Mouse (Mus musculus) intestine, embryonic 16.5 days (tissue): ENCODE measurements around the gene Ppp4r4. TPM values are rescaled to one million over a fixed set of nuclear protein-coding genes. Genes with fewer than 3 reads are reported as not detected.
"Not testable (repeated sequence)": the region's sequence is repeated elsewhere in the genome, so short reads cannot be mapped to it uniquely, and the experiment has no call there.

Source experiments
- ATAC-seq: fragments of 200-750 bp; cut with Nextera tagmentation; 2 replicates; pipeline ENCODE4 v1.8.0; 2017; ENCODE audit warnings: moderate TSS enrichment, moderate library complexity
- H3K27ac ChIP-seq: fragments of 300-500 bp; sonication (generic); 2 replicates; pipeline ENCODE4 v1.5.1; 2014; ENCODE audit warnings: mild to moderate bottlenecking, low read length
- H3K27me3 ChIP-seq: fragments of 300-500 bp; sonication (generic); replicated peaks from 2 replicates; pipeline ENCODE4 v1.6.1; 2014; ENCODE audit warnings: low read length, control low read depth, mixed read lengths; ENCODE audit not compliant: control insufficient read depth, insufficient read depth
- H3K36me3 ChIP-seq: fragments of 300-500 bp; sonication (generic); 2 replicates; pipeline ENCODE4 v1.6.1; 2014; ENCODE audit warnings: low read length, control low read depth; ENCODE audit not compliant: control insufficient read depth, insufficient read depth
- H3K4me1 ChIP-seq: fragments of 300-500 bp; sonication (generic); 2 replicates; pipeline ENCODE4 v1.6.1; 2014; ENCODE audit warnings: low read length, control low read depth, mixed read lengths; ENCODE audit not compliant: control insufficient read depth, insufficient read depth
- H3K4me2 ChIP-seq: fragments of 300-500 bp; sonication (generic); 2 replicates; pipeline ENCODE4 v1.6.1; 2014; ENCODE audit warnings: low read depth, low read length, control low read depth
- H3K4me3 ChIP-seq: fragments of 300-500 bp; sonication (generic); 2 replicates; pipeline ENCODE4 v1.5.1; 2014; ENCODE audit warnings: mild to moderate bottlenecking, low read length
- H3K9ac ChIP-seq: fragments of 300-500 bp; sonication (generic); 2 replicates; pipeline ENCODE4 v1.6.1; 2014; ENCODE audit warnings: low read depth, low read length
- H3K9me3 ChIP-seq: fragments of 300-500 bp; sonication (generic); 2 replicates; pipeline ENCODE4 v1.6.1; 2016; ENCODE audit warnings: low read length, control low read depth; ENCODE audit not compliant: control insufficient read depth
- WGBS: fragments of 180-500 bp; shearing (Covaris S2); extraction: QIAGEN DNeasy Blood & Tissue Kit; methylation state at CpG from one replicate; pipeline ENCODE4 v1.1.7; 2014; 5-methylcytosine and 5-hydroxymethylcytosine counted together
- polyA plus RNA-seq: library from polyadenylated mRNA; unstranded; fragments of >200 nt; fragmentation: Nextera tagmentation; extraction: Ambion mirVana; gene quantifications from 2 replicates; pipeline ENCODE4 v1.2.1, GENCODE M21; 2015

Gene Ppp4r4
- 0.76 TPM in 2 replicates for polyA plus RNA-seq

DNA sequence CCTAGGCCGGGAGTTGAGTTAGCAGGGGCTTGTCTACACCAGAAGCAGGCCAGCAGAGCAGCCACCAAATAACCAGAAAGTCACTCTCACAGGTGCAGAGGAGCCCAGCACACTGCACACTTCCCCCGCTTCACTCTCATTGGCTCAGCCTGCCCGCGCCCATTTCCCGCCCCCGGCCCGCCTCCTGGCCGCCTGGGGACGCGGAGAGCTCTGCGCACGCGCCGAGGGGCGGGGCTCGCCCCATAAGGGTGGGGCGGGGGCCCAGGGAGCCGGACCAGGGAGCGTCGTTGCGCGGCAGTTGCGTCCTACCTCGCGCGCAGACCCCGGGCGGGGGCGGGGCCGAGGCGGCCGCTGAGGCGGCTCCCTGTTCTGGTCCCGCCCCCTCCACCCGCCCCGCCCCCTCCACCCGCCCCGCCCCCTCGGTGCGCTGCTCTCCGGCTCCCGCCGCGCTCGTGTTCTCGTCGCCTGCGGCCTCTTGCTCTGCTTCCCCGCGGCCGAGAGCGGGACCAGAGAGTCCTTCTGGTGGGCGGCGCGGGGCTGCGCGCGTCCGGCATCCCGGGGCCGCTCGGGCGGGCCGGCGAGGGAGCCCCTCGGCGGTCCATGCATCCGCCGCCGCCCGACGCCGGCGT lies at the start of gene Ppp4r4:
Gene Ppp4r4 (plus strand): TSS at position 264 of the 629 bp plus-strand sequence.
- Histone ChIP-seq H3K36me3 (no peaks in the 10 kb centered on the region), H3K27ac (no peak within 1 kb of the TSS), H3K4me3 (peak within 1 kb of the TSS; percentile 75), H3K27me3 (0 out of 2 replicates have a peak, but pooled peaks cover 2% of the 10 kb centered on the region), H3K4me1 (peaks cover 5% of the 10 kb centered on the region; the same call in 1 of the 2 replicates), H3K4me2 (peak within 1 kb of the TSS; percentile 99), H3K9me3 (no peaks in the 10 kb centered on the region), H3K9ac (peak within 1 kb of the TSS; percentile 77)
- peak; percentile 98 for ATAC-seq
- WGBS, result 0% methylated on average over 54 of the region's 74 CpGs

DNA sequence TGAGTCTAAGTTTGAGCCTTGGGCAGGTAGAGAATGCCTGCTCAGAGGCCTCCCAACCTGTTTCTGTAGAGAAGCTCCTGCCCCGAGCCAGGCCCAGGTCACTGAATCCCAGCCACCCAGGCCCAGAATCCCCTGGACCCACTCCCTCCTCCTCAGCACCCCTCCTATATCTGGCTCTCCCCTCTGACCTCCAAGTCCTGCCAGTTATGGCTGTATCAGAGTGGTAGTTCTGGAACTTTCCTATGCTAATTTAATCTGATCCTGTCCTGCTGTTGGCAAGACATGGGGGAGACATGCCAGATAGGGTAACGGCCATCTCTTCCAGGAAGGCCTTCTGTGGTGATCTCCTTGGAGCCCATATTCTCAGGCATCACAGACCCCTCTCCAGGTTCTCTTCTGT lies 49.3 kb upstream of the Ppp4r4 start:
- ATAC-seq, result no peak
- 81% methylated on average over 2 of the region's 2 CpGs for WGBS

DNA sequence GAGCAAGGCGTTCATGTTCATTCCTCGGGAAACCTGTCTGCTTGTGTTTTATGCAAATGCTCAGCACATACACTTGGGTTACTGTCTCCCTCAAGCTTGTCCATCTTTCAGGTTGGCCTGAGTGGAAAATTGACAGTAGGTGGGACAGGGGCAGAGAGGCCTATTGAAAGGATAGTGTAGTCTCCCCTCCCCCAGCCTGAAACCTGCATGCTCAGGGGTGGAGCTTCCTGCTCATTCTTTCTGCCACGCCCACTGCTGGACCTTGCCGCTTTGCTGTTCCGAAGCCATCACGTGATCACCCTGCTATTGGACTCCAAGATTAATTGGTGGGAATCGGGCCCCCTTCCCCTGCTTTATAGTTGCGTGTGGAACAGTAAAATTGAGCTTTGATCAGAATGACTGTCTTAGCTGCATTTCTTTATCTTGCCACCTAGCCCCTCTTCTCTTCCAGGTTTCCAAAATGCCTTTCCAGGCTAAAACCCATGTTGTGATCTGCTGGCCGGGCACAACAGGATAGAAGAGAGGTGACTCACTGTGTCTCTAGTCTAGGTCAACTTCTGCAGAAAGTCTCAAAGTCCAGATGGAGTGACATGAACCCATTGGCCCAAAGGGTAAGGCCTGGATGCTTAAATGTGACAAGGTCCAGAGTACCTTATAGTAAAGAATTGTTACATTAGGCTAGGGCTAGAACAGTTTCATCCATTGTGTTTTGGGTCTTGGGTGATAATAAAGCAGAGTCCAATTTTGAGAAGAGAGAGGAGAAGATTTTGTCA lies 47.7 kb upstream of the Ppp4r4 start:
- not testable (repeated sequence) for H3K27me3 ChIP-seq, H3K4me3 ChIP-seq, H3K9me3 ChIP-seq, H3K9ac ChIP-seq, H3K36me3 ChIP-seq, H3K4me2 ChIP-seq, H3K4me1 ChIP-seq
- peak; percentile 85 for ATAC-seq
- H3K27ac ChIP-seq, result 0 out of 2 replicates have a peak overlapping the region, but pooled peaks have one; percentile 7
- 56% methylated on average over 9 of the region's 9 CpGs for WGBS

More for the DNA sequence above, 49.3 kb upstream of the Ppp4r4 start:
- no peak overlapping the region for H3K27ac ChIP-seq
- H3K27me3 ChIP-seq, result no peaks in the 10 kb centered on the region
- H3K9me3 ChIP-seq, result no peaks in the 10 kb centered on the region
- H3K4me2 ChIP-seq, result no peak overlapping the region
- H3K36me3 ChIP-seq, result no peaks in the 10 kb centered on the region
- H3K4me3 ChIP-seq, result no peak overlapping the region
- H3K9ac ChIP-seq, result no peak overlapping the region
- no peaks in the 10 kb centered on the region for H3K4me1 ChIP-seq

DNA sequence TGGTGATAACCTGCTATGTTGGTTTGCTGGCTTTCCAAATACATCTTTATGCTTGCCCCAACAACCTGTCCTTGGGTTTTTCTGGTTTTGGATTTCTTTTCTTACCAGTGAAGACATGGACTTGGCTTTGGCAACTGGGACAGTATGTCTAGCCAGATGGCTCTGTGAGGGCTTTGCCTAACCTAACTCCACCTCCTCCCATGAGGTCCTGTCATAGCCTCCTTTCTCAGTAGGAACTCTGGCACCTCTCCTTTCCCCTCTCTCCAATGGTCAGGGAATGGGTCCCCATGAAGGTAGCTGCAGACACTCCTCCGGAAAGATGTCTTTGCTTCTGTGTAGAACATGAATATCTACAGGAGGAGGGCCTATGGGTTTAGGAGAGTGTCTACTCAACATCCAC lies 45.4 kb upstream of the Ppp4r4 start:
- 88% methylated on average over 1 of the region's 1 CpGs for WGBS
- H3K27ac ChIP-seq, result no peak overlapping the region
- no peak overlapping the region for H3K4me3 ChIP-seq
- H3K36me3 ChIP-seq, result no peaks in the 10 kb centered on the region
- H3K27me3 ChIP-seq, result no peaks in the 10 kb centered on the region
- no peaks in the 10 kb centered on the region for H3K4me1 ChIP-seq
- no peak for ATAC-seq
- no peaks in the 10 kb centered on the region for H3K9me3 ChIP-seq
- no peak overlapping the region for H3K9ac ChIP-seq
- H3K4me2 ChIP-seq, result no peak overlapping the region

DNA sequence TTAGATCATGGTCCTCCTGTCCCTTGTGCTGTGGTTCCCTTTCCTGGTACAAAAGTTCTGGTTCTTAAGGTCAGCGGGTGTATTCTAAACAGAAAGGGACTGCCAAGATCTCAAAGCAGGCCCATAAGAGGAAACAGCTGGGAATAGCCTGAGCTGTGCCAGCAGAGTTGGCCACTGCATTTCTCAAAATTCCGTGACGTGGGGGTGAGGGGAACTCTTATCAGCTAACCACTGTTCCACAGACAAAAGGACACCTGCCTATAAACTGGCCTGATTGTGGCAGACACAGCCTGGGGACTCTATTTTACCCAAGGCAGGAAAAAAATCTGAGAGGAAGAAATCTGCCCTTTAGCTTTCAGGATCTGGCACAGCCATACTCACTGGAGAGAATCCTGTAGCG lies 44.8 kb upstream of the Ppp4r4 start:
- Histone ChIP-seq H3K36me3 (no peaks in the 10 kb centered on the region), H3K27ac (no peak overlapping the region), H3K9ac (no peak overlapping the region), H3K4me3 (no peak overlapping the region), H3K4me1 (no peaks in the 10 kb centered on the region), H3K4me2 (no peak overlapping the region), H3K27me3 (no peaks in the 10 kb centered on the region), H3K9me3 (no peaks in the 10 kb centered on the region)
- no peak for ATAC-seq
- 51% methylated on average over 4 of the region's 4 CpGs for WGBS

DNA sequence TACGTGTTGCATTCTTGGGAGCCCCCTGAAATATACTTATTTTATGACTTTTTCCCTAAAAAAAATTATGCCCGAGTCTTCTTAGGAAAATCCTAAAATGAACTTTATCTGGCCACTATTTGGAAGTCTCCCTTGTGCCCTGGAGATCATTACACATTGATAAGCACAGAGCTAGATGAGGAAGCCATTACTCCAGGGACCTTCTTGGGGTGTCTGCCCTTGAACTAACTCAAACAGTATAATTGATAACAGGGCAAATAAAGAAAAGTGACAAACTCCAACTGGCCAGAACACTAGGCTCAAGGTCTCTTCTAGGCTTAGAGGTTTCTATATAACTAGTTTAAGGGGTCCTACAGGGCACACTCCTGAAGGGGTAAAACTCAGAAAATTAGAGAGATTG lies 44.3 kb upstream of the Ppp4r4 start:
- ATAC-seq, result no peak
- no peaks in the 10 kb centered on the region for H3K9me3 ChIP-seq
- no peak overlapping the region for H3K9ac ChIP-seq
- H3K4me3 ChIP-seq, result no peak overlapping the region
- no peaks in the 10 kb centered on the region for H3K27me3 ChIP-seq
- WGBS, result 61% methylated on average over 2 of the region's 2 CpGs
- no peak overlapping the region for H3K4me2 ChIP-seq
- no peaks in the 10 kb centered on the region for H3K4me1 ChIP-seq
- H3K36me3 ChIP-seq, result no peaks in the 10 kb centered on the region
- H3K27ac ChIP-seq, result no peak overlapping the region

DNA sequence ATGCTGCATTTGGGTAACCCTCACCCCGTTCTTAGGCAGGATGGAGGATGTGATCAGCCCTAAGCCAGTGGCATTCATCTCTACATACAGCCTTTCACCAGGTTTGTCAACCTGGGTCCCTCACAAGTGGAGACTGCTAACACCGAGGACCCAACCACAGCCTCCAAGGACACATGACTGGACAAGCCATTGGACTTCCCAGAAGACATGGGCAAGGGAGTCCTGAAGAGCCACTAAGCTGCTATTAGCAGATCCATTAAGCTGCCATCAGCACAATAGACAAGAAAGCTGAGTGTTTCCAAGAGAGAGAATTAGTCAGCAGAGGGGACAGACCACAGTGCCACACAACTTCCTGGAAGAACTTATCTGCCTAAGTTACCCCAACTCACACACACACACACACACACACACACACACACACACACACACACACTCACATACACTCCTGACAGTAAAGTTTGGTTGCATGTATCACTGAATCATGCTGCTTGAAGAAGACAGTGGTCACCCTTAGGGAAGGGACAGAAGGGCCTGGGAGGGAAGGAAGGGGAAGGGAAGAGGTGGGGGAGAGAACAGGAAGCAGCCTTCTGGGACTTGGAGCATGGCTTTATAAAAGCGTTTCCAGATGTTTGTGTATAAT lies 40.9 kb upstream of the Ppp4r4 start:
- ATAC-seq, result no peak
- no peak overlapping the region for H3K4me3 ChIP-seq
- 71% methylated on average over 3 of the region's 3 CpGs for WGBS
- no peak overlapping the region for H3K4me2 ChIP-seq
- no peaks in the 10 kb centered on the region for H3K9me3 ChIP-seq
- H3K27ac ChIP-seq, result no peak overlapping the region
- no peak overlapping the region for H3K9ac ChIP-seq
- no peaks in the 10 kb centered on the region for H3K27me3 ChIP-seq
- H3K4me1 ChIP-seq, result no peaks in the 10 kb centered on the region
- no peaks in the 10 kb centered on the region for H3K36me3 ChIP-seq

DNA sequence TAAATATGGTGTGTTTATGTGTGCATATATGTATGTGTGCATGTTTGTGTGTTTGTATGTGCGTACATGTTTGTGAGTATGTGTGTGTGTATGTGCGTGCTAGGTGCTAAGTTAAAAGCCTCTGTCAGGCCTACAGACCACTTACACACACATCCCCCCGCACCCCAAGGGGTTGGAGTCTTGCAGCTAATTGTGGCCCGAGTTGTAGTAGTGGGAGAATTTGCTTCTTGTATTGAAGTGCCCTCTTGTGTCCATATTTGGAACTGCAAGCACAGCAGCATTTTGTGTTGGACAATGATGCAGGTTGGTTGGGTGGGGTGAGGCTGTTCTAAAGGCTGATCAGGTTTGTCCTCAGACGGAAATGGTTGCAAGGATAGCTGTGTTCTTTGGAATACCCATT lies 39.3 kb upstream of the Ppp4r4 start:
- H3K4me2 ChIP-seq, result no peak overlapping the region
- peak; percentile 45; the same call in 1 of the 2 replicates for ATAC-seq
- H3K27me3 ChIP-seq, result no peaks in the 10 kb centered on the region
- no peaks in the 10 kb centered on the region for H3K36me3 ChIP-seq
- WGBS, result 31% methylated on average over 5 of the region's 5 CpGs
- H3K9me3 ChIP-seq, result no peaks in the 10 kb centered on the region
- no peaks in the 10 kb centered on the region for H3K4me1 ChIP-seq
- H3K4me3 ChIP-seq, result no peak overlapping the region
- no peak overlapping the region for H3K9ac ChIP-seq
- H3K27ac ChIP-seq, result no peak overlapping the region

DNA sequence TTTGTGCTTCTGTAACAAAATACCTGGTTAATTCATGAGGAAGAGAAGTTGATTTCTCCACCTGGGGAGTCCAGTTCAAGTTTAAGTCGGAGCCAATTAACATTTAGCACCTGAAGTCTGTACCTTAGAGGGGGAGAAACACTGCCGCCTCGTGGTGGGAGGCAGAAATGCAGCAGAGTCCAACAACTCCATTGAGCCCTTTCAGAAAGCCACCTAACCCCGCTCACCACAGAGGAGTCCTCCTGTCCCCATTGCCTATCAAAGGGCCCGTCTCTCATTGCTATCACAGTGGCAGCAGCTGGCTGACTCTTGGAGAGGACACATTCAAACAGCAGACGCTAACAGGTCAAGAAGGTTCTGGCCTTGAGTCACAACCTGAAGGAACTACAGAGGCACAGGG lies 37.6 kb upstream of the Ppp4r4 start:
- Histone ChIP-seq H3K4me2 (no peak overlapping the region), H3K4me1 (no peaks in the 10 kb centered on the region), H3K4me3 (no peak overlapping the region), H3K9ac (no peak overlapping the region), H3K27ac (no peak overlapping the region), H3K36me3 (no peaks in the 10 kb centered on the region), H3K9me3 (no peaks in the 10 kb centered on the region), H3K27me3 (no peaks in the 10 kb centered on the region)
- 23% methylated on average over 6 of the region's 6 CpGs for WGBS
- no peak for ATAC-seq
